Mouse (Mus musculus) lung, embryonic 14.5 days (tissue): ENCODE data around the gene Hexdc. TPM values are rescaled to one million over a fixed set of nuclear protein-coding genes. Genes with fewer than 3 reads are reported as not detected.

ENCODE experiments used
- ATAC-seq: fragments of 200-750 bp; cut with Nextera tagmentation; 2 replicates; pipeline ENCODE4 v1.8.0; 2017; ENCODE audit warnings: mild to moderate bottlenecking, moderate TSS enrichment, moderate library complexity; ENCODE audit not compliant: insufficient read depth
- DNase-seq: peaks from one replicate; pipeline ENCODE4 v3.0.0-alpha.2; 2015
- H3K27ac ChIP-seq: fragments of 300-500 bp; sonication (generic); 2 replicates; pipeline ENCODE4 v1.5.1; 2014; ENCODE audit warnings: low read depth, mild to moderate bottlenecking, moderate library complexity
- H3K27me3 ChIP-seq: fragments of 300-500 bp; sonication (generic); 2 replicates; pipeline ENCODE4 v1.6.1; 2014; ENCODE audit warnings: low read length, control low read depth; ENCODE audit not compliant: insufficient read depth
- H3K36me3 ChIP-seq: fragments of 300-500 bp; sonication (generic); 2 replicates; pipeline ENCODE4 v1.6.1; 2014; ENCODE audit warnings: control low read depth; ENCODE audit not compliant: insufficient read depth
- H3K4me1 ChIP-seq: fragments of 300-500 bp; sonication (generic); 2 replicates; pipeline ENCODE4 v1.6.1; 2014; ENCODE audit warnings: antibody characterized with exemption, control low read depth; ENCODE audit not compliant: insufficient read depth
- H3K4me2 ChIP-seq: fragments of 300-500 bp; sonication (generic); 2 replicates; pipeline ENCODE4 v1.6.1; 2014; ENCODE audit warnings: mild to moderate bottlenecking
- H3K4me3 ChIP-seq: fragments of 300-500 bp; sonication (generic); 2 replicates; pipeline ENCODE4 v1.5.1; 2014; ENCODE audit warnings: low read depth, low read length
- H3K9ac ChIP-seq: fragments of 300-500 bp; sonication (generic); 2 replicates; pipeline ENCODE4 v1.6.1; 2014
- H3K9me3 ChIP-seq: fragments of 300-500 bp; sonication (generic); 2 replicates; pipeline ENCODE4 v1.6.1; 2016; ENCODE audit warnings: low read depth, low read length, control low read depth
- CTCF ChIP-seq: IDR thresholded peaks from 2 replicates; pipeline ENCODE4 v1.5.1; 2016; ENCODE audit warnings: antibody characterized with exemption, low read depth
- WGBS: fragments of 180-500 bp; shearing (Covaris S2); extraction: QIAGEN DNeasy Blood & Tissue Kit; methylation state at CpG from one replicate; pipeline ENCODE4 v1.1.7; 2014; 5-methylcytosine and 5-hydroxymethylcytosine counted together
- polyA plus RNA-seq: library from polyadenylated mRNA; unstranded; fragments of >200 nt; fragmentation: Nextera tagmentation; extraction: Ambion mirVana; gene quantifications from 2 replicates; pipeline ENCODE4 v1.2.1, GENCODE M21; 2014

Hexdc gene
- polyA plus RNA-seq: 7.4 and 9.4 TPM in 2 replicates

- Histone ChIP-seq H3K4me1 (no peaks in the 10 kb centered on the region), H3K9ac (peak within 1 kb of the TSS; percentile 64), H3K27ac (peak within 1 kb of the TSS; percentile 79), H3K9me3 (no peaks in the 10 kb centered on the region), H3K36me3 (peaks cover 17% of the 10 kb centered on the region; the same call in 1 of the 2 replicates), H3K4me2 (peak within 1 kb of the TSS; percentile 82), H3K27me3 (no peaks in the 10 kb centered on the region), H3K4me3 (peak within 1 kb of the TSS; percentile 60)
- DNase-seq (peak; percentile 98), ATAC-seq (peak; percentile 98)
- TF ChIP-seq CTCF: no peak
- under 1% methylated on average over 68 of the region's 70 CpGs for WGBS
Observed at GRCm38 (mm10) chr11:121204161-121205006, at the start of gene Hexdc, which contains the start of gene Ogfod3. Gene Hexdc (plus strand): TSS chr11:121204433. Gene Ogfod3 (minus strand): TSS chr11:121204711.

- DNase-seq (peak; percentile 48), ATAC-seq (no peak)
- Histone ChIP-seq H3K4me3 (peak overlapping the region; percentile 35), H3K27ac (no peak overlapping the region), H3K9ac (no peak overlapping the region; the same call in 1 of the 2 replicates), H3K27me3 (peaks cover 35% of the 10 kb centered on the region), H3K9me3 (no peaks in the 10 kb centered on the region), H3K36me3 (no peaks in the 10 kb centered on the region), H3K4me1 (0 out of 2 replicates have a peak, but pooled peaks cover 5% of the 10 kb centered on the region), H3K4me2 (peak overlapping the region; percentile 69)
- WGBS: 1% methylated on average over 45 of the region's 45 CpGs
- no peak for TF ChIP-seq CTCF
Observed at GRCm38 (mm10) chr11:121156411-121156891, 47.8 kb upstream of the Hexdc start.

- WGBS: 80% methylated on average over 5 of the region's 5 CpGs
- no peaks in the 10 kb centered on the region for H3K36me3 ChIP-seq
Observed at GRCm38 (mm10) chr11:121159971-121160370, 44.3 kb upstream of the Hexdc start, which contains the start of gene Uts2r. Gene Uts2r (plus strand): TSS chr11:121160271.

GRCm38 (mm10) chr11:121160636-121161346 lies 43.4 kb upstream of the Hexdc start:
- no peak for TF ChIP-seq CTCF
- Histone ChIP-seq H3K36me3 (no peaks in the 10 kb centered on the region), H3K27me3 (peaks cover 24% of the 10 kb centered on the region), H3K4me1 (0 out of 2 replicates have a peak, but pooled peaks cover 5% of the 10 kb centered on the region), H3K9ac (no peak overlapping the region), H3K4me3 (no peak overlapping the region), H3K4me2 (no peak overlapping the region), H3K9me3 (no peaks in the 10 kb centered on the region), H3K27ac (no peak overlapping the region)
- 88% methylated on average over 26 of the region's 26 CpGs for WGBS
- no peak for ATAC-seq
- DNase-seq: no peak

More at GRCm38 (mm10) chr11:121159971-121160370, 44.3 kb upstream of the Hexdc start, which contains the start of gene Uts2r:
- TF ChIP-seq CTCF: no peak
- no peak for DNase-seq
- ATAC-seq: no peak
- Histone ChIP-seq H3K27ac (no peak within 1 kb of the TSS), H3K9me3 (no peaks in the 10 kb centered on the region), H3K4me2 (no peak within 1 kb of the TSS), H3K27me3 (peaks cover 32% of the 10 kb centered on the region), H3K9ac (no peak within 1 kb of the TSS), H3K4me1 (0 out of 2 replicates have a peak, but pooled peaks cover 5% of the 10 kb centered on the region), H3K4me3 (no peak within 1 kb of the TSS)

GRCm38 (mm10) chr11:121163751-121164150 lies 40.5 kb upstream of the Hexdc start:
- Histone ChIP-seq H3K27ac (no peak overlapping the region), H3K9ac (no peak overlapping the region), H3K36me3 (no peaks in the 10 kb centered on the region), H3K9me3 (no peaks in the 10 kb centered on the region), H3K4me1 (no peaks in the 10 kb centered on the region), H3K27me3 (no peaks in the 10 kb centered on the region), H3K4me3 (no peak overlapping the region), H3K4me2 (no peak overlapping the region)
- no peak for DNase-seq
- no peak for ATAC-seq
- 78% methylated on average over 4 of the region's 4 CpGs for WGBS
- no peak for TF ChIP-seq CTCF

- no peak for ATAC-seq
- no peaks in the 10 kb centered on the region for H3K36me3 ChIP-seq
- H3K27ac ChIP-seq: no peak overlapping the region
- no peaks in the 10 kb centered on the region for H3K4me1 ChIP-seq
- no peak overlapping the region for H3K9ac ChIP-seq
- 84% methylated on average over 5 of the region's 5 CpGs for WGBS
- H3K4me3 ChIP-seq: no peak overlapping the region
- H3K4me2 ChIP-seq: no peak overlapping the region
- TF ChIP-seq CTCF: no peak
- no peaks in the 10 kb centered on the region for H3K27me3 ChIP-seq
- no peak for DNase-seq
- H3K9me3 ChIP-seq: no peaks in the 10 kb centered on the region
Observed at GRCm38 (mm10) chr11:121173203-121173602, 31.0 kb upstream of the Hexdc start.
